Mouse (Mus musculus) ES-E14 (cell line): ENCODE measurements around the gene Gm49384. TPM values are rescaled to one million over a fixed set of nuclear protein-coding genes. Genes with fewer than 3 reads are reported as not detected.

ENCODE experiments used
- DNase-seq: peaks from one replicate; pipeline ENCODE4 v3.0.0-alpha.2; 2013; ENCODE audit warnings: low read depth, low spot score
- H3K27ac ChIP-seq: 2 replicates; pipeline ENCODE4 v1.5.1; 2012; ENCODE audit warnings: low read depth, mild to moderate bottlenecking, low read length, moderate library complexity, mixed read lengths; ENCODE audit not compliant: poor library complexity, insufficient read depth, severe bottlenecking
- H3K36me3 ChIP-seq: 2 replicates; pipeline ENCODE4 v1.6.1; 2012; ENCODE audit warnings: mild to moderate bottlenecking, low read length, moderate library complexity, mixed read lengths; ENCODE audit not compliant: control insufficient read depth, poor library complexity, insufficient read depth, severe bottlenecking
- H3K4me1 ChIP-seq, 2 experiments: fragments of 150-350 bp in 1 of 2; sonication (generic) in 1 of 2; 2 replicates each; pipeline ENCODE4 v1.6.1; 2012; ENCODE audit warnings: low read length in 2 of 2, mild to moderate bottlenecking in 1 of 2, mixed read lengths in 1 of 2; ENCODE audit not compliant: control insufficient read depth in 2 of 2, insufficient read depth in 2 of 2, poor library complexity in 1 of 2
- H3K4me3 ChIP-seq, 2 experiments: fragments of 150-350 bp in 1 of 2; sonication (generic) in 1 of 2; 2 replicates each; pipeline ENCODE4 v1.5.1; 2012; ENCODE audit warnings: low read length in 2 of 2, low read depth in 1 of 2, mild to moderate bottlenecking in 1 of 2, mixed read lengths in 1 of 2; ENCODE audit not compliant: insufficient read depth in 1 of 2, poor library complexity in 1 of 2, severe bottlenecking in 1 of 2
- H3K9ac ChIP-seq: 2 replicates; pipeline ENCODE4 v1.6.1; 2012; ENCODE audit warnings: low read depth, mild to moderate bottlenecking, low read length, mixed read lengths; ENCODE audit not compliant: poor library complexity, insufficient read depth, severe bottlenecking
- H3K9me3 ChIP-seq: fragments of 150-350 bp; sonication (generic); 2 replicates; pipeline ENCODE4 v1.6.1; 2012; ENCODE audit warnings: low read depth, mild to moderate bottlenecking, low read length; ENCODE audit not compliant: control insufficient read depth, insufficient read depth
- CHD2 ChIP-seq: IDR thresholded peaks from 2 replicates; pipeline ENCODE4 v1.6.1; 2014; ENCODE audit warnings: mild to moderate bottlenecking, low read depth, low read length, inconsistent platforms
- HCFC1 ChIP-seq: IDR thresholded peaks from 2 replicates; pipeline ENCODE4 v1.6.1; 2012; ENCODE audit warnings: low read length, inconsistent platforms, borderline replicate concordance; ENCODE audit not compliant: insufficient read depth
- MAFK ChIP-seq: IDR thresholded peaks from 2 replicates; pipeline ENCODE4 v1.6.1; 2014; ENCODE audit warnings: mild to moderate bottlenecking, low read depth, low read length, inconsistent platforms; ENCODE audit not compliant: insufficient read depth
- ZC3H11A ChIP-seq: IDR thresholded peaks from 2 replicates; pipeline ENCODE4 v1.6.1; 2012; ENCODE audit warnings: low read depth, mild to moderate bottlenecking, inconsistent platforms, low read length, borderline replicate concordance
- ZNF384 ChIP-seq: IDR thresholded peaks from 2 replicates; pipeline ENCODE4 v1.6.1; 2012; ENCODE audit warnings: low read depth, low read length, inconsistent platforms
- in situ Hi-C, 2 experiments: fragments of 600-800 bp; cut with MboI; formaldehyde crosslinking; loops; one replicate each; pipeline ENCODE4 v1.15.1; 2025; ENCODE audit warnings: low sequenced_read_pairs in 2 of 2, inconsistent platforms in 1 of 2; ENCODE audit not compliant: unreplicated experiment in 2 of 2
- total RNA-seq: library from RNA; depleted of rRNA; stranded (reverse); fragments of 300-350 nt; gene quantifications from 2 replicates; pipeline ENCODE4 v1.2.3, GENCODE M21; 2012

The Gm49384 gene
- total RNA-seq, 1 experiment: 12.1 TPM

- Histone ChIP-seq H3K27ac (peak overlapping the region; percentile 54), H3K9ac (peak overlapping the region; percentile 91), H3K4me1 (peaks cover 2% of the 10 kb centered on the region in 2 experiments; a peak in 2 of 4 replicates), H3K9me3 (no peaks in the 10 kb centered on the region), H3K4me3 (peak overlapping the region; percentile 92 to 97), H3K36me3 (peaks cover 9% of the 10 kb centered on the region)
- in situ Hi-C loops: no loop called here
- TF ChIP-seq HCFC1 (no peak), MAFK (no peak), ZNF384 (no peak), CHD2 (no peak), ZC3H11A (no peak)
- no peak for DNase-seq
Observed at GRCm38 (mm10) chr12:69184342-69185295, 19.4 kb downstream of the Gm49384 start.

GRCm38 (mm10) chr12:69183583-69184308 is 20.3 kb downstream of the Gm49384 start, which contains the start of the genes Rpl36al and Mgat2:
Rpl36al (minus strand) TSS chr12:69184083.
Mgat2 (plus strand) TSS chr12:69184157.
- TF ChIP-seq CHD2 (peak; percentile 84), MAFK (no peak), HCFC1 (0 out of 2 replicates have a peak, but pooled peaks have one; percentile 42), ZNF384 (no peak), ZC3H11A (no peak)
- Histone ChIP-seq H3K9me3 (no peaks in the 10 kb centered on the region), H3K9ac (peak within 1 kb of the TSS; percentile 96), H3K36me3 (peaks cover 9% of the 10 kb centered on the region), H3K4me1 (peaks cover 2% of the 10 kb centered on the region in 2 experiments; a peak in 2 of 4 replicates), H3K4me3 (peak within 1 kb of the TSS; percentile 92 to 97), H3K27ac (peak within 1 kb of the TSS; percentile 54)
- in situ Hi-C loops: no loop called here
- DNase-seq: peak; percentile 98

GRCm38 (mm10) chr12:69181800-69182199 is 22.3 kb downstream of the Gm49384 start:
- no peak for TF ChIP-seq ZNF384
- TF ChIP-seq MAFK: no peak
- TF ChIP-seq CHD2: no peak
- TF ChIP-seq HCFC1: no peak
- no peak for TF ChIP-seq ZC3H11A
- DNase-seq: no peak
- Histone ChIP-seq H3K9ac (no peak overlapping the region), H3K9me3 (no peaks in the 10 kb centered on the region), H3K27ac (no peak overlapping the region), H3K36me3 (peaks cover 2% of the 10 kb centered on the region), H3K4me1 (peaks cover 2% of the 10 kb centered on the region in 2 experiments; a peak in 2 of 4 replicates), H3K4me3 (no peak overlapping the region)
- in situ Hi-C loops: no loop called here

- H3K27ac ChIP-seq: no peak overlapping the region
- no peak overlapping the region for H3K9ac ChIP-seq
- TF ChIP-seq ZNF384 (no peak), HCFC1 (no peak), MAFK (no peak), ZC3H11A (no peak), CHD2 (no peak)
- in situ Hi-C loops: no loop called here
- H3K4me3 ChIP-seq: peak overlapping the region in 1 of 2 experiments; percentile 19; a peak in 2 of 4 replicates
- no peak for DNase-seq
- no peaks in the 10 kb centered on the region for H3K9me3 ChIP-seq
- peaks cover 5% of the 10 kb centered on the region; the same call in 1 of the 2 replicates for H3K36me3 ChIP-seq
- peaks cover 0 to 2% of the 10 kb centered on the region in 2 experiments; a peak in 2 of 4 replicates for H3K4me1 ChIP-seq
Observed at GRCm38 (mm10) chr12:69179371-69179770, 24.7 kb downstream of the Gm49384 start.
